Mouse (Mus musculus) left cerebral cortex, adult 11 months (tissue): ENCODE data around the gene Gm20388.
A peak's percentile ranks its signal among the peaks of the same experiment; 100 is the strongest.
"Not testable (repeated sequence)": the region's sequence is repeated elsewhere in the genome, so short reads cannot be mapped to it uniquely, and the experiment has no call there.

Experiments used
- DNase-seq: peaks from one replicate; pipeline ENCODE4 v3.0.0; 2022; ENCODE audit warnings: low spot score

Gene Gm20388

DNA sequence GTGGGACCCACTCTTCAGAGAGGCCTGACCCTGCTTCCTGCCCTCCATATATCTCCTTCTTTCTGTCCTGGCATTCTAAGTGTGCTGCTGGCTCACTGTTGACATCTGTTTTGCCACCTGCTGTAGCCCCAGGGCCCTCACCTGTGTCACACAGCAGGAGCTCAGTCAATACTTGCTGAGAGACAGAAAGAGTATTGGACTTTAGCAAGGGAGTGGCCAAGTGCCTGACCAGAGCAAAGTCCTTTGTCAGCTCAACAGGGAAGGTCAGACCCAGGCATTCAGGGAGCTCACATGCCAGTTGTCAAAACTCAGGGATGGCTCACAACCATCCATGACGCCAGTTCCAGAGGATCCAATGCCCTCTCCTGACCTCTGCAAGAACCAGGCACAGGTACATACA, 4062.9 kb downstream of the Gm20388 start:
- DNase-seq = no peak

DNA sequence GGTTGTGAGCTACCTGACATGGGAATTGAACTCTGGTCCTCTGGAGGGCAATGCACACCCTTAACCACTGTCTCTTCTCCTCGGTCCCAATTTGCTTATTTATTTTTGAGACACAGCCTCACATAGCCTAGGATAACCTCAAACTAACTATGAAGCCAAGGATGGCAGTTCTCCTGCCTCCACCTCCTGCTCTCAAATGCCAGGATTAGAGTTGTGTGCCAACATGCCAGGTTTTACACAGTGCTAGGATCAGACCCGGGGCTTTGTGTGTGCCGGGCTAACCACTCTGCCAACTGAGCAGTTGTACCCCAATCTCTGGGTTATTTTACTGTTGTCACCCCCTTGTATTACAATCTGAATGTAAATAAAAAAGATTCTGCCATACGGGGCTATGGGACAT, 4066.9 kb downstream of the Gm20388 start:
- DNase-seq = no peak

DNA sequence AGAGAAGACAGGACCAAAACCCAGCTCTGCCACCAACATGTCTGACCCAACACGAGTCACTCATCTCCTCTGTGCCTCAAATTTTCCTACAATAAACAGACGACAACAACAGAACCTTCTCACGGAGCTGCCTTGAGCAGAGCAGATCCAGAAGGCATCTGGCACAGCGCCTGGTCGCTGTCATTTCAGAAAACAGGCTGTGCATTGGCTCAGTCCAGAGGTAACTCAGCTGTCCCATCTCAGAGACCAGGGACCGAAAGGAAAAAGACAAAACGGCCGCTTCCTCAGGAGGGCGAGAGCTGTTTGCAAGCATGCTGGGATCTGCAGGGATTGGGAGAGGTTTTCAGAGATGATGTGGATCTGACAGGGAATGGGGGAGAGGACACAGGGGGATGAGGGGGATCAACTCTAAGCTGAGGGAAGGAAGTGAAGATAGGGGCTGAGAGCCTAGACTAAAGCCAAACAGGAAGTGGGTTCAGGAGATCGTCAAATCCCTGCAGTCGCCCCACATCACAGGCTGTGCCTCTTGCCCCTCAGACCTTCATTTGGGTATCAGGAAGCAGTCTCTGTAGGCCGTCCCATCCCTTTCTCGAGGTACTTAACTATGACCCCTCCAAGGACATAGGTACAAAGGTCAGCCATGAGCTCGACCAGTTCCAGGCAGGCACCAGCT, 4067.7 kb downstream of the Gm20388 start:
- no peak for DNase-seq

DNA sequence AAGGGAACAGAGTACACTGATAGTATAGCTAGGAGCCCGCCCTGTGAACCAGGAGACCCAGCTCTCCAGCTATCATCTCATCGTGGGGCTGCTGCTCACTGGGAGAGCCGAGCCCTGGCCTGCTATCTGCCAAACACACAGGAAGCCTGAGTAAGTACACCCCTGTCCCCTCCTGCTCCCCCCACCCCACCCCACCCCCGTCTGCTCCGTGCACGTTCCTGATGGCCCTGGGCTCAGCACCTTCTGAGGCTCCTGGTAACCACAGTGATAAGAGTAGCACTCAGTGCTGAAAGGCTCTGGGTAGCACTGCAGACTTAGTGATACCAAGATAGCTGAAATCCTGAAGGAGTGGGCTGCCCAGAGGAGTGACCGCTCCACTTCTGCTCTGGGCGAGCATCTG, 4068.3 kb downstream of the Gm20388 start:
- no peak for DNase-seq

DNA sequence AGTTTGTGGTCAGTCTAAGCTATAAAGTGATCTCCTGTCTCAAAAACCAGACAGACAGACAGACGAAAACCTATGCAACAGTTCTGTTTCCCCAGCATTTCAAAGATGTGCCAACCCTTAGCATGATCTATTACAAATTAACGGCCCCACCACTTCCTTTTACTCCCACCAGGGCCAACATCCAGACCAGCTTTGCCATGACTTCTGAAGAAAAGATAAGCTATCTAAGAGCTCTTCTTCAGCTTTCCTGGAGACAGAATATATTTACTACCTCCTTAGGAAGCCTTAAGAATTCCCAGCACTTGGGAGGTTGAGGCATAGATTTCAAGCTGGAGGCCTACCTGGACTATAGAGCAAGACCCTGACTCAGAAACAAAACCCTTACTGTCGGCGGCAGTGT, 4069.6 kb downstream of the Gm20388 start:
- no peak for DNase-seq

DNA sequence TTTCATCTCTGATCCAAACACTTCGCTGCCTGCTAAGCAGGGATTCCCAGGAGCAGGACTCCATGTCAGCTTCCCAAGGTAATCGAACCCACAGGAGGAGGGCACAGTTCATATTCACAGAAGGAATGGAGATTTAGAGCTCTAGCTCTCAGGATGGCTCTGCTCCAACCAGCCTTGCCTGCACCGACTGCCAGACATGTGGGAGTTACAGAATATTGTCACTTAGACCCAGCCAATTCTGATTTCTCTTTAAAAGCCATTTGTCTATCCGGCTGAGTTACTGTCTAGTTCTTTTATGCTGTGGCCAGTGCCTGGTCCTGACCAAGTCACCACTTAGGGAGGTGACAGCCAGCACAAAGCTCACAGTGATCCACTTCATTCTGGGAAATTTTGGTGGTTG, 4071.0 kb downstream of the Gm20388 start:
- DNase-seq = no peak

DNA sequence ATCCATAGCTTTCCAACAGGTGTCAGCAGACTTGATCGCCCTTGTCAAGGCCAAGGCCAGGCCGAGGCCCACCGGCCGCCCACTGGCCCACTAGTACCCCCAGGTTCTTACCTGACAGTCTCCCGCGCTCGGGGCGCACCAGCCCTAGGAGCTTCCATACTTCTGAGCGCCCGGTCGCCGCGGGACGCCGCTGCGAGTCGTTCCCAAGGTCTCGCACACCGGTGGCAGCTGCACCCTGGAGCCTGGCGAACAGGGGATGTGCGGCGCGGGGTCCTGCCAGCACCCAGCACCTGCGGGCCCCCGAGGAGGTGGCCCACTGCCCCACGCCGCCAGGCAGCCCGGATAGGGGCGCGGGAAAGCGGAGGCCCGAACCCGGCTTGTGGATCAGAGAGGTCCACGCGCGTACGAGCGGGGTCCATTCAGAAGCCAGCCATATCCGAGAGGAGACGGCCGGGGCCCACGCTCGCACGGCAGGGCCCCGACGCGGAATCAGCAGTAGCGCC, 4071.7 kb downstream of the Gm20388 start:
- peak; percentile 13 for DNase-seq

DNA sequence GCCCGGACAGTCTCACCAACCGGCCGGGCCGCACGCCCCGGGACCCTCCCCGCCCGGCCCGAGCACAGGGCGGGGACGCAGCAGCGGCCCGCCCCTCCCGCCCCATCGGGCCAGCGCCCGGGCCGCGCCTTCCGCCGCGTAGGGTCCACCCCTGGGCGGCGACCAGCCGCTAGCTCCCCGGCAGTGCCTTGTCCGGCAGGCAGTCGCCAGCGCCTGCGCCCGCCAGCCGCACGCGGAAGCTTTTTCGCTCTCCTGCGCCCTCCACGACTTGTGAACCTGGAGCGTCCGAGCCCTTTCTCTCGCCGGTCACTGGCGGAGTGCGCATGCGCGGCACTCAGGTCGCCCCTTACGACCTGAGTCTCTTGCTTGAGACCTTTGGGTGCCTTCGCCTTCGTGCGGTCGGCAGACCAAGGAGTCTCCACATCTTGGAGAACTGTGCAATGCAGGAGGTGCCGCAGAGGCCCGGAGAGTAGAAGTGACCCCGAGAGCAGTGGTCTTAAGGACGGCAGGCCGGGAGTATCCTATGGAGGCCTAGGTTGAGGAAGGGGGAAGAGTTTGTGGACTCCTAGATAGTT, 4072.3 kb downstream of the Gm20388 start, which contains the start of gene Abcb10:
Abcb10 (minus strand) TSS at position 297 of the 575 bp plus-strand sequence.
- DNase-seq = peak; percentile 77

DNA sequence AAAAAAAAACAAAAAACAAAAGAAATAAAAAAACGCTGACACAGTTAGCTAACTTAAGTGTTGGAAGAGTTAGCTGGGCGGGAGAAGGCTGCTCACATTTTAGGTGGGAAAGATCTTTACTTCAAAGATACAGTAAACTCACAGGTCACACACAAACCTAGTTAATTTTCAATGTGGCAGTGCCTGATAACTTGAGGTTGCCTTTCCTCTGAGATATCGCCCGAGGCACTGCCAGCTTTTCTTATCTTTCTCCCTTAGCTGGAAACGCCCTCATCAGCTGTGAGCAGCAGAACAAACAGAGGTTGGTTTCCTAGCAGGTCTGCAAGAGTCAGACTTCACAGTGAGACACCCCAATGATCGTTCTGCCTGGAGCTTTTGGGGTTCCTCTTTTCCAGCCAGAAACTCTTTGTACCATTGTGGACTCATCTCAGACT, 4078.0 kb downstream of the Gm20388 start:
- DNase-seq = no peak

DNA sequence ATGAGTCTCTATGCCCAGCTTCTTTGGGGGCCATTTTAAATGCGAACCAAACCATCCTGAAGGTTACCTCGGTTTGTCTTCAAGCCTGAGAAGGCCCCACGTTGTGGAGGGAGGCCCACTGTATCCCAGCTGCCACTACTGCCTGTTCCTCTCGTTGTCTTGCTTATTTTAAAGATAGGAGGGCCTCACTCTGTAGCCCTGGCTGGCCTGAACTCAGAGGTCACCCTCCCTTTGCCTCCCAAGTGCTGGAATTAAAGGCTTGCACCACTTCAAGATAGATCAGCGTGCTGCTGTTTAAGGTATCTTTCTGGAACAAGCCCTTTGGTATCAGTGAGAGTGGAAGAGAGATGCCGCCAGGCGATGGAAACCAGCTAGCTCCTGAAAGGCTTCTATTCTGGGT, 4078.5 kb downstream of the Gm20388 start:
- DNase-seq = no peak

DNA sequence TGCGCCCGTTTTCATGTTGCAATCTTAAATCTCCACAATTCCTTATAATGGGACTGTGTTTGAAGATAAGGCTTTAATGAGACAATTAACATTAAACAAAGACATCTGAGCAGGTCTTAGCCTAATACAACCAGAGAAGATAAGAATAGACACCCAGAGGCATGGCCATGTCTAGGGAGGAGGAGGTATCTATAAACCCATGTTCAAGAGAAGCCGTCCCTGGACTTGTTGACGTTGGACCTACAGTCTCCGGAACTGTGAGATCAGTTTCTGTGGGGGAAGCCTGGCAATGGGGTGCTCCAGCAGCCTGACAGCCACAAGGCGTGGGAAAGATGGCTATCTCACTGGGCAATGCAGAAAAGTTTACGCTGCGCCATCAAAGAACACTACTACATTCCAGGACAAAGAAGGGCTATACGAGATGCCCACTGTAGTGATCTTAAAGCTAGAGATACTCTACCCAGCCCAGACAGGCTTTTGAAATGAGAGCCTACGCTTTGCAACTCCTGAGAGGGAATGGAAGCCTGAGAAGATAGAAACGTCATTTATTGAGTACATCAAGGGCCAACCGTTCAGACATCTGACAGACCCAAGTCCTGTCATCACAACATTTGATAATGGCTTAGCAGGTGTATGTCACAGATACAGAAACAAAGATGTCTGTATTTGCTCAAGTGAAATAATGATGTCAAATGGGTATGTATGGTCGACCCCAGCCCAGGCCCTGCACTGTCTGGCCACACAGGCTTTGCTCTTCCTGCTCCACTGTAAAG, 4079.8 kb downstream of the Gm20388 start:
- no peak for DNase-seq

DNA sequence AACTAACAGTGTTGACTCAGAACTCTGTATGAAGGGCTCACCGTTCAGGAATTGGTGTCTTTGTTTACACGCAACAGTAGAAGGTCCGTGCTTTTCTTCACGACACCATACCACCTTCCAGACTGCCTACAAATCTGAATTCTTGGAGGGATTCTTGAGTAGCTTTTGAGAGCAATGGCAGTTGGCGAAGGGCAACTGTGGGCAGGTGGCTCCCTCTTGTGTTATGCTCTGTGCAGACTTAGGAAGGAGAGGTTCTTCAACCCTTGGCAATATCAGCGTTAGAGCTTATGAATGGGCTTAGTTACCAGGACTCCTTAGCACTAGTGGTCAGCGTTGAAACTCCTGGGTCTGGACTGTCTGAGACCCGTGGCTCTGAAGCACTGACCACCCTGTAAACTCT, 4081.9 kb downstream of the Gm20388 start:
- no peak for DNase-seq

DNA sequence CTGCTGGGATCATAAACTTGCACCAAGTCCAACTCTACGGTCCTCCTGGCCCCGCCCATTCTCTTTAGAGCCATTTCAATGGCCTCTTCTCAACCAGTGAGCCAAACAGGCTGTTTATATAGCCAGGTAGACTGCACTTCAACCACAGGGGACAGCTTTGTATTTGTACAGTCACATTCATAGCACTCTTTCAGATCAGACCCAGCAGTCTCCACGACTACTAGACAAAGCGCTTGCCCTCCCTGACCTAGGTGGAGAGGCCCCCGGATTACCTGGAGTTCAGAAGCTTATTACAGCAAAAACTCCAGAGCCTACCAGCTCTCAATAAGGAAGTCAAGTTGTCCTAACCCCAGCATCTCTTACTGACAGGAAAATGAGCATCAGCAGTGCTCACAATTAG, 4083.0 kb downstream of the Gm20388 start:
- no peak for DNase-seq

DNA sequence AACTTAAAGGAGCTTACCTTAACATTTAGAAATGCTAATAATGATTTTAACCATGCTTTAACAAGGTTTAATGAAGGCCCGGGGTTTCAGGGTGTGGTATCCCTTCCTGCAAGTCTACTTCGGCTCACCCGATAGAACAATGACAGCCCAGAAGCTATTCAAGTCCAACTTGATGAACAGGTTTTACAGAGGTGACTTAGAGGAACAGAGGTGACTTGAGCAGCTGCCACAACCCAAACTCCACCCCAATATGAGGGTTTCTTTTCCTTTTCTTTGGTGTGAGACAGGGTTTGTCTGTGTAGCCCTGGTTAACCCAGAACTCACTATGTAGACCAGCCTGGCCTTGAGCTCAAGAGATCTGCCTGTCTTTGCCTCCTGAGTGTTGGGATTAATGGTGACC, 4083.4 kb downstream of the Gm20388 start:
- no peak for DNase-seq

DNA sequence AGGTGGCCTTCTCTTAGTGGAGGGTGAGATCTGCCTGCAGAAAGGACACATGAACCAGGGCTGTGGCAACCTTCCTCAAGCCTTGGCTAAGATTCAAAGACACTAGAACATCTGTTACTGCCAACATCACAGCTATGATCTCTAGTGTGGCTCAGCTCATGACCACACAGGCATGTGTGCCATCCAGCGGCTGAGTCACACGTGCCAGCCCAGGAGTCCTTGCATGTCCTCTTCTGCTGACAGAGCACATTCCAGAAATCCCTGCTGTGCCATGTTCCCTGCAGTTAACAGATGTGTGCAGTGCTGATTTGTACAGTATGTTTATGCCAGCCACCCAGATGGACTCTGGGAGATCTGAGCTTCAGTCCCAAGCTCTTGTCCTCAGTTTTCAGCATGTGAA, 4088.9 kb downstream of the Gm20388 start:
- no peak for DNase-seq

DNA sequence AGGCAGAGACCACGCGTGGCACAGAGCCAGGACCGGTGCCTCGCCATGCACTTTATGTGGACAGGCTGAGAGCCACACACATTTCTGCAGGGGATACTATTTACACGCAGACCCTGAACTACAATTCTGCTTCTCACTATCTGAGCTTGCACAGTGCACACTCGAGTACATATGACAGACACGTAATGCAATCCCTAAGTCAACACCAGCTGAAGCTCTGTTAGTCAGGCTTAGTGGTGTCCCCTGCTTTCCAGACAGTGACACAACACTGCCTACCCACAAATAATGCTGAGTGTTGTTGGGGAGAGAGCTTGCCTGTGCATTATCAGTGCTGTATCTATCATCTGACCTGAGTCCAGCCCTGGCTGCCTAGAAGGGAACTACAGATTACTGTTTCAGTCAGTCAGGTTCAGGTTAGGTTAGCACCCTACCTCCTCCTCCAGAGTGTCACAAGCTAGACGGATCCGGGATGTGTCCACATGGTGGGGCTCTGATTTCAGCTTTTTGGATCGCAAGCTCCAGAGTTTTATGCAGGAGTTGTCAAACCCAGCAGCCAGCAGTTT, 4092.0 kb downstream of the Gm20388 start:
- no peak for DNase-seq

DNA sequence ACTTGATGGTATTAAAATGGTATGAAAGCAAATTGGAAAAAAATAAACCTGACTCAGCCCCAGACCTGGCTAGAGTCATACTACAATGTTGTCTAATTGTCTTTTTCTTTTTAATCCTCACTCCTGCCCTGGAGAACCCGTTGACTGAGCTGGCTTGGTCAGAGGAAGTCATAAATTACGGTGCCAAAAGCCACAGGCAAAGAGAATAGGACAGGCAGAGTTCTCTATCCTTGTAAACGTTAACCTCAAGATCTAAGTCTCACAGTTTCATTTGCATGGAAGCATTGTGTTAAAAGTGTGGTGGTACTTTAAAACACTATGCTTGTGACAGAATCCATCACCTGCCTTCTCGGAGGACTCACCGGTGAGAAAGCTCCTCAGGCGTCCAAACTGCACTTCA, 4097.2 kb downstream of the Gm20388 start:
- no peak for DNase-seq

DNA sequence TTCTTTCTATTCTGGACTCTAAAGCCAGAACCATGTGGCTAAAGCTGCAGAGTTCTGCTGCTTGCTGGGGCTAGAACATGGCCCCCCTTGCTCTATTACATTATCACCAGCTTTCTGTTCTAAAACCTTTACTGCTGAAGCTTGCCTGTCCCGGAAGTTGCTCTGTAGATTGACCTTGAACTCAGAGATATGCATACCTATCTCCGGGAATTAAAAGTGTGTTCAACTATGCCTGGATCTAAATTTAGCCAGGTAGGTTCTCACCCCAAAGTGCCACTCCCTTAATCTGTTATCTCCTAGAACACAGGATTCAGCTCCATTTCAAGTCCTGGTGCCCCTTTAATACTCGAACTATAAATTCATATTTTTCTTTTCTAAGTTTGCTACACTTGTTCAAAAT, 4100.9 kb downstream of the Gm20388 start:
- no peak for DNase-seq

DNA sequence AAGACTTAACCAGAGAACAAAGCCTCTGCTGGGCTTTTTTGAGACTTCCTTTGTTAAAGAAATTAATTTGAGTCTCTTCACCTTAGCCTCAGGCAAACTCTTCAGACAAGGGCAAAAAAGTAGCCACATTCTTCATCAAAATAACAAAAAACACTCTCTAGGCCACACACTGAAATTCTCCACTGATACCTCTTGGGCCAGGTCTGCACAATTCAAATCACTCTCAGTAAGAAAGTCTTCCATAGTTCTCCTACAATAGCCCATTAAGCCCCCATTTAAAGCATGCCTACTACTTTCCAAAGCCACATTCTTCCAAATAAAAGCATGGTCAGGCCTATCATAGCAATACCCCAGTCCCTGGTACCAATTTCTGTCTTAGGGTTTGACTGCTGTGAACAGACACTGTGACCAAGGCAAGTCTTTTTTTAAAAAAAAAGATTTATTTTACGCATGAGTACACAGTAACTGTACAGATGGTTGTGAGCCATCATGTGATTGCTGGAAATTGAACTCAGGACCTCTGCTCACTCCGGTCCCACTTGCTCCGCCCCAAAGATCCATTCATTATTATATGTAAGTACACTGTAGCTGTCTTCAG, 4101.4 kb downstream of the Gm20388 start:
- DNase-seq = no peak

DNA sequence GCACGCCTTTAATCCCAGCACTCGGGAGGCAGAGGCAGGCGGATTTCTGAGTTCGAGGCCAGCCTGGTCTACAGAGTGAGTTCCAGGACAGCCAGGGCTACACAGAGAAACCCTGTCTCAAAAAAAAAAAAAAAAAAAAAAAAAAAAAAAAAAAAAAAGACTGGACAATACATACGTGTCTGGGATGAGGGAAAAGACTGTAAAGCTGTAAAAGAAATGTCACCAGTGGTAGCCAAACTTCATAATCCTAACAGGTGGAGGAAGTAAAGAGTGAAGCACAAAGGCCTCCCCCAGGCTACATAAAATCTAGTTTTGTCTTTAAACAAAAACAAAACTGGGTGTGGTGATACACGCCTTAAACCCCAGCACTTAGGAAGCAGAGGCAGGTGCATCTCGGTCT, 4103.7 kb downstream of the Gm20388 start:
- DNase-seq = not testable (repeated sequence)

DNA sequence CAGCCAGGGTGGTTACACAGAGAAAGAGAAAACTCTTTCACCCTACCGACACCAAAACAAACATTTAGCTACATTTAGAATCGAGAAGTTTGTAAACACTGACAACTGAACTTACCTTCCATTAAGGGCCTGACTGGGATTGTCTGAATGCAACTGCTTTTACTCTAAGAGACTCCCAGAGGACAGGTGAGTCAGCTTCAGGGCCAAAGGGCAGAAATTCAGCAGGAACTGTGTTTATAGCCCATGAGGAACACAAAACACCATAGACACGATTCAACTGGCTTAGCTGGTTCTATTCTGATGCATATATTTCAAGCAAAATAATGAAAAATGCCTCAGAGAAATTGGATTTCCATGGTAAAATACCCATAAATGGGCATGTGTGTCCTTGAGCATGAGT, 4104.1 kb downstream of the Gm20388 start:
- DNase-seq = no peak

DNA sequence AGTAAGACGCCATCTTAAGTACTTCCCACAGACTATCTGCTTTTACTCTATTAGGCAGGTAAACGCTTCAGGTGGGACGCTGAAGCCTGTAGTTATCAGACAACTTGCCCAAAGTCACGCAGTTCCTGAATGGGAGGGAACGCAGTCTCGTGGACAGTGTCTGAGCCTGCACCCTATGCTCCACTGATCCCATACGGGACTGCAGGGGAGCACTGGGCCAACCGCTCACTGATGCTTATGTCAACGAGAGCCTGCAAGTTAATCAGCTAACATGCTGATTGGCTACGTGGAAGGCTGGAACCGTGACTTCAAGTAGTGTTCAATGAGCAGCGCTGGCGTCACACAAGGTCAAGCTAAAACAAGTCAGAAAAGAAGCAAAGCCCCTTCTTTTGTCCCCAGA, 4109.1 kb downstream of the Gm20388 start:
- no peak for DNase-seq
